Mouse (Mus musculus) olfactory bulb, adult 2 months (tissue): ENCODE results near the gene Rad51b.

Source experiments
- CTCF ChIP-seq: fragments of 200-500 bp; IDR thresholded peaks from 2 replicates; pipeline ENCODE4 v1.5.1; 2012; ENCODE audit warnings: low read depth, mild to moderate bottlenecking, low read length, moderate library complexity; ENCODE audit not compliant: insufficient read depth
- POLR2A ChIP-seq: fragments of 200-500 bp; IDR thresholded peaks from 2 replicates; pipeline ENCODE4 v1.6.1; 2012; ENCODE audit warnings: mild to moderate bottlenecking, low read depth, low read length, moderate library complexity; ENCODE audit not compliant: insufficient read depth

DNA sequence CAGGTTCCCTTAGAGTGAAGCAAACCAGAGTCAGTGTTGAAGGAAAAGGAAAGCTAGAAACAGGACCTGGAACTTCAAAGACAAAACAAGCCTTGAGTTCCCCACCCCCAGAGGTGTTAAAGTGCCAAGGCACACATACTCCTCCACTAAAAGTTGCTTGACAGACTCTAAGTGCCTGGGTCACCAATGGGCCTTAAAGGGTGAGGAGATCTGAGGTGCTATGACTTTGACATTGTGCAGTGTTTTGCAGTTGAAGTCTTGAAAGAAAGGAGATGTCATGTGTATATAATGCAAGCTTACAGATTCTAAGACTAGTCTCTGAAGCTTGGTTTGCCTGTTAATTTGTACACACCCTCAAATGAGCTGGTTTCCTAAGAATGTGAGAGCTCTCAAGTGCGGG, 237.7 kb downstream of the Rad51b start:
- no peak for TF ChIP-seq CTCF
- TF ChIP-seq POLR2A = no peak
